Mouse (Mus musculus) MEL (cell line): ENCODE data around the gene Ddb2. TPM values are rescaled to one million over a fixed set of nuclear protein-coding genes. Genes with fewer than 3 reads are reported as not detected.

Source experiments
- DNase-seq: peaks from one replicate; pipeline ENCODE4 v3.0.0; 2011; ENCODE audit warnings: low read depth, low spot score
- H3K27ac ChIP-seq: 2 replicates; pipeline ENCODE4 v1.5.1; 2012; ENCODE audit warnings: low read depth, mild to moderate bottlenecking, control low read depth, low read length, moderate library complexity; ENCODE audit not compliant: control insufficient read depth
- H3K27me3 ChIP-seq, 2 experiments: fragments of 150-350 bp in 1 of 2; sonication (generic) in 1 of 2; 2 replicates each; pipeline ENCODE4 v1.6.1; 2012; ENCODE audit warnings: low read length in 2 of 2, mild to moderate bottlenecking in 2 of 2, improper control_type of control experiment in 1 of 2, moderate library complexity in 1 of 2; ENCODE audit not compliant: insufficient read depth in 2 of 2, control insufficient read depth in 1 of 2
- H3K36me3 ChIP-seq, 2 experiments: 2 replicates each; pipeline ENCODE4 v1.6.1; 2012 to 2014; ENCODE audit warnings: low read length in 2 of 2, improper control_type of control experiment in 1 of 2, inconsistent platforms in 1 of 2, mild to moderate bottlenecking in 1 of 2; ENCODE audit not compliant: insufficient read depth in 2 of 2, control insufficient read depth in 1 of 2
- H3K4me1 ChIP-seq, 2 experiments: fragments of 150-350 bp in 1 of 2; sonication (generic) in 1 of 2; 2 replicates each; pipeline ENCODE4 v1.6.1; 2012; ENCODE audit warnings: low read length in 2 of 2, improper control_type of control experiment in 1 of 2, mild to moderate bottlenecking in 1 of 2; ENCODE audit not compliant: insufficient read depth in 2 of 2, control insufficient read depth in 1 of 2
- H3K4me3 ChIP-seq, 2 experiments: fragments of 150-350 bp in 1 of 2; sonication (generic) in 1 of 2; 2 replicates each; pipeline ENCODE4 v1.5.1; 2012; ENCODE audit warnings: low read depth in 2 of 2, low read length in 2 of 2, mild to moderate bottlenecking in 2 of 2, moderate library complexity in 2 of 2, control low read depth in 1 of 2, improper control_type of control experiment in 1 of 2; ENCODE audit not compliant: control insufficient read depth in 1 of 2, insufficient read depth in 1 of 2
- H3K79me2 ChIP-seq: 2 replicates; pipeline ENCODE4 v1.6.1; 2012; ENCODE audit warnings: mild to moderate bottlenecking, low read length, moderate library complexity; ENCODE audit not compliant: control insufficient read depth, poor library complexity, insufficient read depth
- H3K9ac ChIP-seq: 2 replicates; pipeline ENCODE4 v1.6.1; 2012; ENCODE audit warnings: low read depth, mild to moderate bottlenecking, control low read depth, low read length, moderate library complexity; ENCODE audit not compliant: control insufficient read depth, poor library complexity, severe bottlenecking
- H3K9me3 ChIP-seq: fragments of 150-350 bp; sonication (generic); replicated peaks from 2 replicates; pipeline ENCODE4 v1.6.1; 2012; ENCODE audit warnings: mild to moderate bottlenecking, low read length, improper control_type of control experiment, moderate library complexity; ENCODE audit not compliant: insufficient read depth
- BHLHE40 ChIP-seq: IDR thresholded peaks from 2 replicates; pipeline ENCODE4 v1.6.1; 2012; ENCODE audit warnings: low read depth, mild to moderate bottlenecking, inconsistent platforms, low read length, improper control_type of control experiment, borderline replicate concordance
- CHD1 ChIP-seq: IDR thresholded peaks from 2 replicates; pipeline ENCODE4 v1.6.1; 2012; ENCODE audit warnings: low read depth, mild to moderate bottlenecking, inconsistent platforms, low read length, improper control_type of control experiment
- CHD2 ChIP-seq: IDR thresholded peaks from 2 replicates; pipeline ENCODE4 v1.6.1; 2011; ENCODE audit warnings: low read length, improper control_type of control experiment
- CTCF ChIP-seq, 3 experiments: IDR thresholded peaks in 2 of 3; conservative IDR thresholded peaks in 1 of 3; 2 replicates each; pipeline ENCODE4 v1.5.1; 2011 to 2012; ENCODE audit warnings: low read length in 3 of 3, low read depth in 2 of 3, mild to moderate bottlenecking in 2 of 3, improper control_type of control experiment in 1 of 3, inconsistent platforms in 1 of 3, mixed read lengths in 1 of 3, moderate library complexity in 1 of 3; ENCODE audit not compliant: control insufficient read depth in 1 of 3, insufficient read depth in 1 of 3, poor library complexity in 1 of 3, severe bottlenecking in 1 of 3
- E2F4 ChIP-seq: IDR thresholded peaks from 2 replicates; pipeline ENCODE4 v1.6.1; 2011; ENCODE audit warnings: low read depth, low read length, improper control_type of control experiment, borderline replicate concordance
- ELF1 ChIP-seq: IDR thresholded peaks from 2 replicates; pipeline ENCODE4 v1.6.1; 2014; ENCODE audit warnings: low read depth, mild to moderate bottlenecking, inconsistent platforms, low read length, improper control_type of control experiment, moderate library complexity
- EP300 ChIP-seq, 2 experiments: IDR thresholded peaks; 2 replicates each; pipeline ENCODE4 v1.6.1; 2011; ENCODE audit warnings: improper control_type of control experiment in 2 of 2, low read length in 2 of 2, low read depth in 1 of 2, mild to moderate bottlenecking in 1 of 2
- ETS1 ChIP-seq: IDR thresholded peaks from 2 replicates; pipeline ENCODE4 v1.6.1; 2012; ENCODE audit warnings: low read depth, mild to moderate bottlenecking, inconsistent platforms, low read length, improper control_type of control experiment, moderate library complexity
- GABPA ChIP-seq: IDR thresholded peaks from 2 replicates; pipeline ENCODE4 v1.6.1; 2012; ENCODE audit warnings: low read depth, mild to moderate bottlenecking, inconsistent platforms, low read length, improper control_type of control experiment, moderate library complexity
- HCFC1 ChIP-seq: IDR thresholded peaks from 2 replicates; pipeline ENCODE4 v1.6.1; 2012; ENCODE audit warnings: low read depth, mild to moderate bottlenecking, inconsistent platforms, low read length, improper control_type of control experiment, moderate library complexity
- JUND ChIP-seq: IDR thresholded peaks from 2 replicates; pipeline ENCODE4 v1.6.1; 2011; ENCODE audit warnings: low read depth, mild to moderate bottlenecking, improper control_type of control experiment, low read length
- KAT2A ChIP-seq: conservative IDR thresholded peaks from 2 replicates; pipeline ENCODE4 v1.6.1; 2012; ENCODE audit warnings: low read depth, low read length, improper control_type of control experiment, inconsistent platforms
- MAFK ChIP-seq: IDR thresholded peaks from 2 replicates; pipeline ENCODE4 v1.6.1; 2011; ENCODE audit warnings: low read depth, mild to moderate bottlenecking, low read length, improper control_type of control experiment, borderline replicate concordance
- MAZ ChIP-seq: IDR thresholded peaks from 2 replicates; pipeline ENCODE4 v1.6.1; 2012; ENCODE audit warnings: low read depth, mild to moderate bottlenecking, inconsistent platforms, low read length, improper control_type of control experiment
- MEF2A ChIP-seq: IDR thresholded peaks from 2 replicates; pipeline ENCODE4 v1.6.1; 2014; ENCODE audit warnings: low read depth, mild to moderate bottlenecking, inconsistent platforms, low read length, improper control_type of control experiment; ENCODE audit not compliant: poor library complexity, insufficient replicate concordance, severe bottlenecking; ENCODE audit errors: extremely low read depth
- MXI1 ChIP-seq: IDR thresholded peaks from 2 replicates; pipeline ENCODE4 v1.6.1; 2011; ENCODE audit warnings: mild to moderate bottlenecking, low read depth, low read length, improper control_type of control experiment
- MYB ChIP-seq: IDR thresholded peaks from 2 replicates; pipeline ENCODE4 v1.6.1; 2011; ENCODE audit warnings: mild to moderate bottlenecking, low read depth, low read length, improper control_type of control experiment
- MYC ChIP-seq: IDR thresholded peaks from 2 replicates; pipeline ENCODE4 v1.6.1; 2011; ENCODE audit warnings: low read depth, mild to moderate bottlenecking, low read length, improper control_type of control experiment, moderate library complexity
- POLR2A ChIP-seq, 2 experiments: IDR thresholded peaks; 2 replicates each; pipeline ENCODE4 v1.6.1; 2011 to 2012; ENCODE audit warnings: low read length in 2 of 2, mild to moderate bottlenecking in 2 of 2, control low read depth in 1 of 2, improper control_type of control experiment in 1 of 2, low read depth in 1 of 2, moderate library complexity in 1 of 2; ENCODE audit not compliant: control insufficient read depth in 1 of 2, insufficient read depth in 1 of 2, poor library complexity in 1 of 2
- POLR2AphosphoS2 ChIP-seq: IDR thresholded peaks from 2 replicates; pipeline ENCODE4 v1.6.1; 2011; ENCODE audit warnings: low read length, improper control_type of control experiment
- RAD21 ChIP-seq: IDR thresholded peaks from 2 replicates; pipeline ENCODE4 v1.6.1; 2011; ENCODE audit warnings: mild to moderate bottlenecking, low read depth, low read length, improper control_type of control experiment
- RCOR1 ChIP-seq: IDR thresholded peaks from 2 replicates; pipeline ENCODE4 v1.6.1; 2012; ENCODE audit warnings: low read depth, mild to moderate bottlenecking, inconsistent platforms, low read length, improper control_type of control experiment
- SIN3A ChIP-seq: IDR thresholded peaks from 2 replicates; pipeline ENCODE4 v1.6.1; 2012; ENCODE audit warnings: low read length, improper control_type of control experiment, inconsistent platforms
- SMC3 ChIP-seq: IDR thresholded peaks from 2 replicates; pipeline ENCODE4 v1.6.1; 2011; ENCODE audit warnings: low read depth, low read length, improper control_type of control experiment
- TAL1 ChIP-seq: IDR thresholded peaks from 2 replicates; pipeline ENCODE4 v1.6.1; 2012; ENCODE audit warnings: mild to moderate bottlenecking, inconsistent platforms, low read length, moderate library complexity, mixed read lengths
- TBP ChIP-seq: IDR thresholded peaks from 2 replicates; pipeline ENCODE4 v1.8.0; 2011; ENCODE audit warnings: low read depth, low read length, improper control_type of control experiment
- TCF12 ChIP-seq: IDR thresholded peaks from 2 replicates; pipeline ENCODE4 v1.6.1; 2014; ENCODE audit warnings: low read depth, mild to moderate bottlenecking, inconsistent platforms, low read length, improper control_type of control experiment, moderate library complexity
- UBTF ChIP-seq: IDR thresholded peaks from 2 replicates; pipeline ENCODE4 v1.6.1; 2012; ENCODE audit warnings: low read depth, mild to moderate bottlenecking, inconsistent platforms, low read length, improper control_type of control experiment, moderate library complexity, borderline replicate concordance; ENCODE audit not compliant: insufficient read depth
- USF1 ChIP-seq: IDR thresholded peaks from 2 replicates; pipeline ENCODE4 v1.6.1; 2014; ENCODE audit warnings: low read depth, mild to moderate bottlenecking, inconsistent platforms, low read length, improper control_type of control experiment, moderate library complexity
- USF2 ChIP-seq, 2 experiments: IDR thresholded peaks; 2 replicates each; pipeline ENCODE4 v1.6.1; 2011 to 2012; ENCODE audit warnings: improper control_type of control experiment in 2 of 2, low read length in 2 of 2, borderline replicate concordance in 1 of 2, inconsistent platforms in 1 of 2, low read depth in 1 of 2, mild to moderate bottlenecking in 1 of 2; ENCODE audit not compliant: insufficient read depth in 1 of 2
- ZC3H11A ChIP-seq: IDR thresholded peaks from 2 replicates; pipeline ENCODE4 v1.6.1; 2012; ENCODE audit warnings: low read depth, mild to moderate bottlenecking, inconsistent platforms, low read length, improper control_type of control experiment
- ZKSCAN1 ChIP-seq: IDR thresholded peaks from 2 replicates; pipeline ENCODE4 v1.6.1; 2012; ENCODE audit warnings: low read depth, mild to moderate bottlenecking, inconsistent platforms, low read length, improper control_type of control experiment, moderate library complexity
- ZMIZ1 ChIP-seq: IDR thresholded peaks from 2 replicates; pipeline ENCODE4 v1.6.1; 2012; ENCODE audit warnings: low read depth, mild to moderate bottlenecking, inconsistent platforms, low read length, improper control_type of control experiment, moderate library complexity
- ZNF384 ChIP-seq: IDR thresholded peaks from 2 replicates; pipeline ENCODE4 v1.6.1; 2012; ENCODE audit warnings: low read depth, mild to moderate bottlenecking, inconsistent platforms, low read length, improper control_type of control experiment
- polyA plus RNA-seq, 2 experiments: library from polyadenylated mRNA; stranded (reverse) in 1 of 2; unstranded in 1 of 2; fragments of >175 nt in 1 of 2; fragments of >200 nt in 1 of 2; gene quantifications; 2 replicates each; pipeline versions ENCODE4 v1.2.1 to v1.2.4; 2012; ENCODE audit warnings: low replicate concordance in 2 of 2, low read depth in 1 of 2; ENCODE audit not compliant: insufficient read length in 2 of 2, insufficient read depth in 1 of 2, missing spikeins in 1 of 2
- total RNA-seq: library from RNA; depleted of rRNA; stranded (reverse); fragments of 300-350 nt; gene quantifications from 2 replicates; pipeline ENCODE4 v1.2.3, GENCODE M21; 2012; rRNA removed

Ddb2 gene
- total RNA-seq (7.0 and 8.4 TPM in 2 replicates), polyA plus RNA-seq (10 to 100 TPM in 1 of 2 experiments, not detected in 1; 12.6 TPM)

DNA sequence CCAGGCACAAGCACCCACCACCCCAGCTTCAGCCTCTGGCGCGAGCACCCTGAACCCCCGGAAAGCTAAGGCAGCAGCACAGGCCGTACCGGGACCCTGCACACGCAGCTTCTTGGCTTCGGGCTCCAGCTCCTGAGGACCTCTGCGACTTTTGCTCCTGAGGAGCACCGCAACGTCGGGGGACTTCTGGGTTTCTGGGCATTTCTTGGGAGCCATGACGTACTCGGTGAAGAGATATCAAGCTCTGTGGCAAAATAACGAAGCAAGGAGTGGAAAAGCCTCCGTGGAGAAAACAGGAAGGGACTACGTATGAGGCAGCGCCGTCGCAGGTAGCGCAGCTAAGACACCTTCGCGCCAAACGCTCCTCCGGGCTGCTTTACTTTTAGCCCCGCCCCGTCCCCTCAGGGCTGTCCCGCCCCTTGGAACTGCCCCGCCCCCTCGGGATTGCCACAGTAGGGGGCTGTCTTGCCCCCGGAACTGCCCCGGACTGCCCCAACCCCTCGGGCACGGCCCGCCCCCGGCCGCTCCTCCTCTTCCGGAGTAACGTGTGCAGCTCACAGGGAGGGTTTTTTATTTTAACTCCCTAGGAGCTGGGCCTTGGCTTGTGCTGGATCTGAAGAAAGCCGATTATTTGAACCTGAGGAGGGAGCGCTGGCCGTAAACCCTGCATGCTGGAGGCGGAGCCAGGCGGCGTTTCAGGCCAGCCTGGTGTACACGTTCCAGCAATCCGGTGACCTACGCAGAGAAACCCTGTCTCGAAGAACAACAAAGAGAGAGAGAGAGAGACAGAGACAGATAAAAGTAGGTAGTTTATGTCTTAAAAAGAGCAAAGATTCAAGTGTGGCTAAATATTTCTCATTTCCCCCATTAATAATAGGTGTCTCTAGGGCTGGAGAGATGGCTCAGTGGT is at the start of gene Ddb2:
Ddb2 (minus strand) TSS at position 382 of the 910 bp plus-strand sequence.
- peaks cover 3% of the 10 kb centered on the region; the same call in 1 of the 2 replicates for H3K79me2 ChIP-seq
- H3K36me3 ChIP-seq = peaks cover 0 to 5% of the 10 kb centered on the region in 2 experiments; a peak in 3 of 4 replicates
- peaks cover 0 to 3% of the 10 kb centered on the region in 2 experiments; a peak in 1 of 4 replicates for H3K4me1 ChIP-seq
- peak; percentile 97 for DNase-seq
- peak within 1 kb of the TSS; percentile 81 for H3K9ac ChIP-seq
- peak within 1 kb of the TSS; percentile 79 to 89 for H3K4me3 ChIP-seq
- H3K27me3 ChIP-seq = no peaks in the 10 kb centered on the region
- H3K9me3 ChIP-seq = no peaks in the 10 kb centered on the region
- H3K27ac ChIP-seq = peak within 1 kb of the TSS; percentile 93
- TF ChIP-seq USF1 = no peak
- TF ChIP-seq MAZ = peak; percentile 83; the same call in 1 of the 2 replicates
- 0 out of 2 replicates have a peak, but pooled peaks have one; percentile 38 for TF ChIP-seq TCF12
- TF ChIP-seq CTCF (IDR thresholded peaks at IDR 0.05 in 2 of 3, conservative IDR thresholded peaks at IDR 0.05 in 1 of 3; ENCODE audit: control insufficient read depth in 1 of 3, insufficient read depth in 1 of 3, low read depth in 2 of 3, low read length in 3 of 3, poor library complexity in 1 of 3, severe bottlenecking in 1 of 3) = peak in 1 of 3 experiments; percentile 23; a peak in 1 of 6 replicates
- no peak for TF ChIP-seq SMC3
- TF ChIP-seq CHD2 = no peak
- no peak for TF ChIP-seq TAL1
- TF ChIP-seq CHD1 = no peak
- no peak for TF ChIP-seq TBP
- TF ChIP-seq MYC = 0 out of 2 replicates have a peak, but pooled peaks have one; percentile 28
- TF ChIP-seq ZC3H11A = no peak
- TF ChIP-seq EP300 (IDR thresholded peaks at IDR 0.05; ENCODE audit: low read depth in 1 of 2, low read length in 2 of 2) = peak in 1 of 2 experiments; percentile 19; a peak in 1 of 4 replicates
- TF ChIP-seq E2F4 = 0 out of 2 replicates have a peak, but pooled peaks have one; percentile 52
- peak; percentile 59; the same call in 1 of the 2 replicates for TF ChIP-seq ZMIZ1
- TF ChIP-seq POLR2AphosphoS2 = no peak
- TF ChIP-seq MAFK = no peak
- no peak for TF ChIP-seq KAT2A
- no peak for TF ChIP-seq GABPA
- no peak; the same call in 1 of the 2 replicates for TF ChIP-seq ZKSCAN1
- no peak for TF ChIP-seq ETS1
- peak; percentile 68 for TF ChIP-seq ZNF384
- TF ChIP-seq USF2 (IDR thresholded peaks at IDR 0.05; ENCODE audit: borderline replicate concordance in 1 of 2, insufficient read depth in 1 of 2, low read depth in 1 of 2, low read length in 2 of 2) = no peak
- TF ChIP-seq POLR2A (IDR thresholded peaks at IDR 0.05; ENCODE audit: control insufficient read depth in 1 of 2, insufficient read depth in 1 of 2, low read depth in 1 of 2, low read length in 2 of 2, poor library complexity in 1 of 2) = peak in 1 of 2 experiments; percentile 83; a peak in 2 of 4 replicates
- TF ChIP-seq JUND = peak; percentile 60; the same call in 1 of the 2 replicates
- peak; percentile 81 for TF ChIP-seq HCFC1
- TF ChIP-seq SIN3A = peak; percentile 30; the same call in 1 of the 2 replicates
- TF ChIP-seq MYB = no peak
- no peak for TF ChIP-seq MEF2A
- TF ChIP-seq MXI1 = peak; percentile 36
- TF ChIP-seq RAD21 = no peak
- no peak for TF ChIP-seq UBTF
- no peak for TF ChIP-seq BHLHE40
- no peak for TF ChIP-seq RCOR1
- no peak for TF ChIP-seq ELF1
